Mouse (Mus musculus) forebrain, embryonic 11.5 days (tissue): ENCODE data around the gene Rnf19b. TPM values are rescaled to one million over a fixed set of nuclear protein-coding genes. Genes with fewer than 3 reads are reported as not detected.

Source experiments
- ATAC-seq: fragments of 200-750 bp; cut with Nextera tagmentation; replicated peaks from 2 replicates; pipeline ENCODE4 v1.8.0; 2017; ENCODE audit warnings: moderate TSS enrichment; ENCODE audit not compliant: low FRiP score
- DNase-seq: peaks from one replicate; pipeline ENCODE4 v3.0.0-alpha.2; 2017; ENCODE audit warnings: low spot score
- H3K27ac ChIP-seq: fragments of 300-500 bp; sonication (generic); 2 replicates; pipeline ENCODE4 v1.5.1; 2014; ENCODE audit warnings: low read depth, low read length
- H3K27me3 ChIP-seq: fragments of 300-500 bp; sonication (generic); 2 replicates; pipeline ENCODE4 v1.6.1; 2014; ENCODE audit warnings: mild to moderate bottlenecking, low read length, mixed read lengths; ENCODE audit not compliant: control insufficient read depth, insufficient read depth
- H3K36me3 ChIP-seq: fragments of 300-500 bp; sonication (generic); 2 replicates; pipeline ENCODE4 v1.6.1; 2014; ENCODE audit warnings: mild to moderate bottlenecking, low read length, moderate library complexity, mixed read lengths; ENCODE audit not compliant: control insufficient read depth, insufficient read depth
- H3K4me1 ChIP-seq: fragments of 300-500 bp; sonication (generic); replicated peaks from 2 replicates; pipeline ENCODE4 v1.6.1; 2014; ENCODE audit warnings: low read length, mixed read lengths; ENCODE audit not compliant: control insufficient read depth, insufficient read depth
- H3K4me2 ChIP-seq: fragments of 300-500 bp; sonication (generic); 2 replicates; pipeline ENCODE4 v1.6.1; 2014; ENCODE audit warnings: low read depth, mild to moderate bottlenecking, low read length, moderate library complexity, mixed read lengths; ENCODE audit not compliant: severe bottlenecking
- H3K4me3 ChIP-seq: fragments of 300-500 bp; sonication (generic); 2 replicates; pipeline ENCODE4 v1.5.1; 2014; ENCODE audit warnings: low read depth, low read length
- H3K9ac ChIP-seq: fragments of 300-500 bp; sonication (generic); 2 replicates; pipeline ENCODE4 v1.6.1; 2014; ENCODE audit warnings: low read length
- H3K9me3 ChIP-seq: fragments of 300-500 bp; sonication (generic); 2 replicates; pipeline ENCODE4 v1.6.1; 2016; ENCODE audit warnings: low read length, mixed read lengths; ENCODE audit not compliant: control insufficient read depth
- WGBS: fragments of 180-500 bp; shearing (Covaris S2); extraction: QIAGEN DNeasy Blood & Tissue Kit; methylation state at CpG from one replicate; pipeline ENCODE4 v1.1.7; 2014; 5-methylcytosine and 5-hydroxymethylcytosine counted together
- polyA plus RNA-seq: library from polyadenylated mRNA; unstranded; fragments of >200 nt; fragmentation: Nextera tagmentation; extraction: Ambion mirVana; gene quantifications from 2 replicates; pipeline ENCODE4 v1.2.1, GENCODE M21; 2014

Gene Rnf19b
- polyA plus RNA-seq, 1 experiment from 2014 or later = 10.1 TPM

GRCm38 (mm10) chr4:129049306-129050011 is 8.6 kb upstream of the Rnf19b start:
- peaks cover 6% of the 10 kb centered on the region for H3K4me1 ChIP-seq
- peak overlapping the region; percentile 97 for H3K4me2 ChIP-seq
- WGBS = 6% methylated on average over 23 of the region's 23 CpGs
- no peaks in the 10 kb centered on the region for H3K9me3 ChIP-seq
- no peaks in the 10 kb centered on the region for H3K36me3 ChIP-seq
- H3K27me3 ChIP-seq = peaks cover 17% of the 10 kb centered on the region
- peak overlapping the region; percentile 52 for H3K4me3 ChIP-seq
- DNase-seq (peak; percentile 53), ATAC-seq (no peak; the same call in 1 of the 2 replicates)
- peak overlapping the region; percentile 79 for H3K9ac ChIP-seq
- H3K27ac ChIP-seq = peak overlapping the region; percentile 62; the same call in 1 of the 2 replicates

- no peaks in the 10 kb centered on the region for H3K36me3 ChIP-seq
- no peak overlapping the region for H3K4me2 ChIP-seq
- peaks cover 6% of the 10 kb centered on the region for H3K4me1 ChIP-seq
- H3K27me3 ChIP-seq = peaks cover 17% of the 10 kb centered on the region
- no peak for ATAC-seq
- no peak overlapping the region for H3K4me3 ChIP-seq
- DNase-seq = no peak
- no peak overlapping the region for H3K27ac ChIP-seq
- H3K9ac ChIP-seq = no peak overlapping the region
- no peaks in the 10 kb centered on the region for H3K9me3 ChIP-seq
- WGBS = 76% methylated on average over 4 of the region's 4 CpGs
Measured at GRCm38 (mm10) chr4:129050365-129050764, 7.7 kb upstream of the Rnf19b start.

GRCm38 (mm10) chr4:129050901-129051417 is 7.1 kb upstream of the Rnf19b start:
- no peak overlapping the region for H3K27ac ChIP-seq
- no peak overlapping the region for H3K4me3 ChIP-seq
- H3K9me3 ChIP-seq = no peaks in the 10 kb centered on the region
- H3K4me2 ChIP-seq = no peak overlapping the region
- WGBS = 70% methylated on average over 6 of the region's 6 CpGs
- ATAC-seq = no peak
- no peaks in the 10 kb centered on the region for H3K36me3 ChIP-seq
- no peak overlapping the region for H3K9ac ChIP-seq
- peaks cover 6% of the 10 kb centered on the region for H3K4me1 ChIP-seq
- no peak for DNase-seq
- H3K27me3 ChIP-seq = peaks cover 17% of the 10 kb centered on the region

- DNase-seq (peak; percentile 41), ATAC-seq (no peak)
- Histone ChIP-seq H3K9me3 (no peaks in the 10 kb centered on the region), H3K4me2 (no peak overlapping the region), H3K27me3 (peaks cover 17% of the 10 kb centered on the region), H3K9ac (no peak overlapping the region), H3K4me3 (no peak overlapping the region), H3K36me3 (no peaks in the 10 kb centered on the region), H3K4me1 (peaks cover 6% of the 10 kb centered on the region), H3K27ac (no peak overlapping the region)
- WGBS = 31% methylated on average over 11 of the region's 11 CpGs
Measured at GRCm38 (mm10) chr4:129051461-129052183, 6.4 kb upstream of the Rnf19b start.

GRCm38 (mm10) chr4:129054757-129055156 is 3.3 kb upstream of the Rnf19b start:
- Histone ChIP-seq H3K9ac (no peak overlapping the region), H3K36me3 (no peaks in the 10 kb centered on the region), H3K4me1 (peaks cover 4% of the 10 kb centered on the region), H3K4me2 (no peak overlapping the region), H3K4me3 (no peak overlapping the region), H3K27me3 (peaks cover 11% of the 10 kb centered on the region), H3K9me3 (no peaks in the 10 kb centered on the region), H3K27ac (no peak overlapping the region)
- DNase-seq (no peak), ATAC-seq (no peak)
- 91% methylated on average over 12 of the region's 12 CpGs for WGBS

GRCm38 (mm10) chr4:129055562-129055961 is 2.5 kb upstream of the Rnf19b start:
- Histone ChIP-seq H3K27me3 (peaks cover 7% of the 10 kb centered on the region), H3K9ac (no peak overlapping the region), H3K4me3 (no peak overlapping the region), H3K36me3 (no peaks in the 10 kb centered on the region), H3K9me3 (no peaks in the 10 kb centered on the region), H3K27ac (no peak overlapping the region), H3K4me2 (no peak overlapping the region), H3K4me1 (peaks cover 4% of the 10 kb centered on the region)
- ATAC-seq (no peak), DNase-seq (no peak)
- WGBS = 92% methylated on average over 5 of the region's 5 CpGs

GRCm38 (mm10) chr4:129057533-129058206 is 401 bp upstream of the Rnf19b start:
- peak overlapping the region; percentile 80 for H3K27ac ChIP-seq
- no peaks in the 10 kb centered on the region for H3K36me3 ChIP-seq
- 4% methylated on average over 34 of the region's 44 CpGs for WGBS
- H3K9me3 ChIP-seq = no peaks in the 10 kb centered on the region
- peak overlapping the region; percentile 88 for H3K4me3 ChIP-seq
- peak overlapping the region; percentile 92 for H3K9ac ChIP-seq
- H3K4me2 ChIP-seq = peak overlapping the region; percentile 100
- ATAC-seq = peak; percentile 96
- DNase-seq = peak; percentile 98
- H3K4me1 ChIP-seq = peaks cover 4% of the 10 kb centered on the region
- H3K27me3 ChIP-seq = no peaks in the 10 kb centered on the region

GRCm38 (mm10) chr4:129059125-129059551 is 1.1 kb downstream of the Rnf19b start:
- ATAC-seq (no peak), DNase-seq (peak; percentile 59)
- H3K27me3 ChIP-seq = no peaks in the 10 kb centered on the region
- no peak overlapping the region for H3K27ac ChIP-seq
- peaks cover 4% of the 10 kb centered on the region for H3K4me1 ChIP-seq
- no peaks in the 10 kb centered on the region for H3K9me3 ChIP-seq
- H3K4me3 ChIP-seq = peak overlapping the region; percentile 88
- H3K36me3 ChIP-seq = no peaks in the 10 kb centered on the region
- WGBS = 2% methylated on average over 13 of the region's 13 CpGs
- peak overlapping the region; percentile 92 for H3K9ac ChIP-seq
- H3K4me2 ChIP-seq = peak overlapping the region; percentile 100
